Mouse (Mus musculus) bone marrow macrophage, adult 2 months (primary cell): ENCODE measurements around the gene Aldh5a1.

Source experiments
- CTCF ChIP-seq: IDR thresholded peaks from 2 replicates; pipeline ENCODE4 v1.5.1; 2012; ENCODE audit warnings: low read depth, mild to moderate bottlenecking, low read length, moderate library complexity
- POLR2A ChIP-seq: IDR thresholded peaks from 2 replicates; pipeline ENCODE4 v1.6.1; 2012; ENCODE audit warnings: mild to moderate bottlenecking, low read depth, low read length, borderline replicate concordance

GRCm38 (mm10) chr13:24915831-24916230 is 21.6 kb downstream of the Aldh5a1 start:
- TF ChIP-seq CTCF (no peak), POLR2A (no peak)
